Mouse (Mus musculus) cerebellum, postnatal 25 days (tissue): ENCODE results near the gene 1700113H08Rik.
A peak's percentile ranks its signal among the peaks of the same experiment; 100 is the strongest.

ENCODE experiments used
- DNase-seq, 2 experiments: peaks; one replicate each; pipeline ENCODE4 v3.0.0; 2021; ENCODE audit warnings: mixed read lengths in 2 of 2

The 1700113H08Rik gene

DNA sequence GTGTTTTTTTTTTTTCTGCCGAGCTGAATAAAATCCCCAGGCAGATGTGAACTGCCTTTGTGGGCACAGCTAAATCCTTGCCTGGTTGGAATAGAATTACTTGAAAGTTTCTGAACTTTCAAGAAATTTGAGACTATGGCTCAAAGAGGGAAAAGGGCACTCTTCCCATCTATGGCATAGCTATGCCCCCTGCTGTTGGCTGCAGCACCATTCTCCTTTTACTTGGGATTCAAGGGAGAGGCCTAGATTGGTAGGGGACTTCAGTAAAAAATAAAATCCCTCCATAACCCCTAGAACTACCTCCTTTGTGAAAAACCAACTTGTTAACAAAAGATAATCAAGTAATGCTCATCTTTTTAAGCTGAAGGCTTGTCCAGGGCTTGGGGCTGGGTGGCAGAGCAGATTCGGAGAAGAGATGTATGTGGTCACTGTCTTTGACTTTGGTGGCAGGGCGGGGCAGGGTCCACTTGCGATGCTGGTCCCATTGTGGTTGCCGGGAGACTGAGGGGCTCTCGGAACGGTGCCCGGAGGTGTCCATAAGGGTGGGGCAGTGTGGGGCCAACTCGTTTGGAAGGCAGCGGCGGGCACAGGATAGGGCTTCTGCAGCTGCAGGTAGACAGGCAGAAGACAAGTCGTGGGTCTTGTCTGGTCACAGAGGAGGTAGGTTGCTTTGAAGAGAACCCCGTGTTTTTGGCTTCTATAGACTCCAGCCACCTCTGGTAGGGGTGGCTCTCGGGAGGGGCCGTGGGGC is at the start of gene 1700113H08Rik:
Gene 1700113H08Rik (plus strand): TSS at position 546 of the 751 bp plus-strand sequence.
- peak in 1 of 2 experiments; percentile 42 for DNase-seq

DNA sequence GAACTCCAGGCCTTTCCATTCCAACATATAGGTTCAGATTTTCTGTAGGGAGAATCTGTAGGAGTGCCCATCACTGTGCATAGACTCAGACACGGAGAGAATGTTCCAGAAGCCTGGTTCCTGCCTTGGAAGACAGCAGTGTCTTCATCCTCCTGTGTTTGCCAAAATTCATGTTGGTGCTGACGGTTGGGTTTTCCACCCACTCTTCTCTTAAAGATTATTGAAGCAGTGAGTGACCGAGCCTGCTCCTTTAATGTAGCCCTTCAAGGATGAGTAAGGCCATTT is 49.7 kb upstream of the 1700113H08Rik start:
- no peak for DNase-seq

DNA sequence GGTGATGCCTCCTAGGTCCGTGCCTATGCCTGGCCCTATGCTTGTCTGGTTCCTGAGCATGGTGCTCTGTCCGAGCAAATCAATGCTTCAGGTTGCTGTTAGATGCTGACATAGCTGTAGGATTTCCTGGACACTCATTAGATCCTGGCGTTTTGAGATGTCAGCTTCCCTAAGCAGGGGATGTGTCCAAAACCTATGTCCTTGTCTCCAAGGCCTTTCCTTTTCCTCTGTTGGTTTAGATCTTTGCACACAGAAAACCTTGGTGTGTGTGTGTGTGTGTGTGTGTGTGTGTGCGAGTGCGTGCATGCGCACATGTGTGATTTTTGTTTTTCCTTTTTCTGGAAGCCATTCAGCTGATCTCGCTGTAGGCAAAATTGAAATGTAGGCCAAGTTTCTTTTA is 45.8 kb upstream of the 1700113H08Rik start:
- DNase-seq, result no peak

GRCm38 (mm10) chr10:87014391-87014965 is 43.4 kb upstream of the 1700113H08Rik start:
- no peak for DNase-seq

- DNase-seq, result no peak
Measured at GRCm38 (mm10) chr10:87015403-87015802, 42.4 kb upstream of the 1700113H08Rik start.

DNA sequence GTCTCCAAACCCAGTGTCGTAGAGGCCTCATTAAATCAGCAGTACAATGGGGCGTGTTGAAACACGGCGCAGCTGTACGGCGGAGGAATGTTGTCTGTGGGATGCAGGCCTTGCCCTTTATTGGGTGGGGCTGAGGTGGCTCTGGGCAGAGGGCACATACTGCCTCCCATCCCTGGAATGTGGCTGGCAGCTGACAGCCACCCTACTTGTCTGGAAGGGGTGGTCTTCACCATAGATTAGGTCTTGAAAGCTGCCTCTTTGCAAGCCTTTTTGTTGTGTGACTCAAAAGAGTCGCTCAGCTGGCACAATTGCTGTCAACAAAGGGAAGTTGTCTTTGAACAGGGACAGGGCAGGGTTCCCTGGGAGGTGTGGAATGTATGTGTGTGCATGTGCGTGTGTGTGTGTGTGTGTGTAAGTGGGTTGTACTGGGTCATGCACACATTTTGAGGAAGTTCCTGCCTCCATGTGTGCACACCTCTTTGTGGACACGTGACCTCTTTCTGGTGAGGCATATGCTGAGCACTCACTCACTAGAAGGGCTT is 41.6 kb upstream of the 1700113H08Rik start:
- no peak for DNase-seq

GRCm38 (mm10) chr10:87018876-87019275 is 39.0 kb upstream of the 1700113H08Rik start:
- DNase-seq, result no peak

DNA sequence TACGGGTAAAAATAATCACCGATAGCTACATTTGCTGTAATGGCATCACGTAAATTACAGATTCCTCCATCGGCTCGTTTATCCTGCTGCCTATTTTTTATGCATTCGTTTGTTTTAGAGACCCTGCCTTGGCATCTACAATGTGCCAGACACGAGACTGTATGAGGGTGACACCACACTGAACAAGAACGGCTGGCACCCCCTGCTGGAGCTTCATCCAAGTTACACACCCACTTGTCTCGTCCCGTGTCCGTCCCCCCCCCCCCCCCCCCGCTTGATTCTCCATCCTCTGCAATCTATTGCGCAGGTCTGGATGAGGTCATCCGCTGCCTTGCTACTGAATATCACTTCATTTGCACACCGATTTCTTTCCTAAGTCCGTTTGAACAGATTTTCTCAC is 37.1 kb upstream of the 1700113H08Rik start:
- DNase-seq, result peak; percentile 48 to 76

GRCm38 (mm10) chr10:87024884-87025283 is 33.0 kb upstream of the 1700113H08Rik start:
- peak; percentile 85 to 91 for DNase-seq

GRCm38 (mm10) chr10:87032768-87033167 is 25.1 kb upstream of the 1700113H08Rik start:
- DNase-seq, result no peak

- DNase-seq, result no peak
Measured at GRCm38 (mm10) chr10:87035866-87036265, 22.0 kb upstream of the 1700113H08Rik start.

GRCm38 (mm10) chr10:87036271-87036703 is 21.6 kb upstream of the 1700113H08Rik start:
- DNase-seq, result peak in 1 of 2 experiments; percentile 4

- no peak for DNase-seq
Measured at GRCm38 (mm10) chr10:87037062-87037461, 20.8 kb upstream of the 1700113H08Rik start.

DNA sequence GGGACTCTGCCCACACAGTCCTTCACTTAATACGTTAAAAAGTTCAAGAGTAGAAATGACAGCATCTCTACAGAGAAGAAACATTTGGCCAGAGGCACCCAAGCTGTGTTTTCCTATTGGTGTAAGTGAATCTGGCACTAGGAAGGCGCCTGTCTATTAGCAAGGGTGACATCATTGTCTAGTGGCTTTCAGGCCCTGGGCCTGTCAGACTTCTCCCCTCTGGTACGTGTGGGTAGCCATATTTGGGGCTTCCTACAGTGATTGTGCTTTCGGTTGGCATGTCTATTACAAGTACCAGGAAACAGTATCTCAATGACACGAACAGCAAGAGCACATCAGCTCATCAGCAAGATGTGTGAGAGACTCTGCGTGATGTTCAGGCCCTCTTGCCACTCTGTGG is 18.5 kb upstream of the 1700113H08Rik start:
- no peak for DNase-seq

GRCm38 (mm10) chr10:87039800-87040199 is 18.0 kb upstream of the 1700113H08Rik start:
- no peak for DNase-seq

DNA sequence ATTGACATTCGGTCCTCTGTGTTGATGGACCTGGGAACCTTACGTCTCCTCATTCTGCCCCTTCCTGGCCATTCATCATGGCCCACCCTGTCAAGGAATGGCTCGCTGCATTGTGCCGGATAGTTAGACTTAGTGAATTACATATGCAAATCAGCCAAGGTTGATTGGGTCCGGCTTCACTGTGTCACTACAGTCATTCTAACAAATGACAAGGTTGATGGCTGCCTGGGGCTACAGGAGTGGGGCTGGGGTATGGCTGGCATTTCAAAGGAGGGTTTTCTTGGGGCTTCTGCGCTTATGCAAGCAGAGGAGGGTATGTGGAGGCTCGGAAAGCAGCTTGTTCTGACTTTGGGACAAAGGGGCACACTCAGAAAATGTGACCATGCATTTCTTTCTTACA is 16.6 kb upstream of the 1700113H08Rik start:
- DNase-seq, result no peak

GRCm38 (mm10) chr10:87045273-87045672 is 12.6 kb upstream of the 1700113H08Rik start:
- DNase-seq, result no peak

GRCm38 (mm10) chr10:87046469-87046868 is 11.4 kb upstream of the 1700113H08Rik start:
- DNase-seq, result no peak

GRCm38 (mm10) chr10:87046931-87047468 is 10.8 kb upstream of the 1700113H08Rik start:
- DNase-seq, result no peak

DNA sequence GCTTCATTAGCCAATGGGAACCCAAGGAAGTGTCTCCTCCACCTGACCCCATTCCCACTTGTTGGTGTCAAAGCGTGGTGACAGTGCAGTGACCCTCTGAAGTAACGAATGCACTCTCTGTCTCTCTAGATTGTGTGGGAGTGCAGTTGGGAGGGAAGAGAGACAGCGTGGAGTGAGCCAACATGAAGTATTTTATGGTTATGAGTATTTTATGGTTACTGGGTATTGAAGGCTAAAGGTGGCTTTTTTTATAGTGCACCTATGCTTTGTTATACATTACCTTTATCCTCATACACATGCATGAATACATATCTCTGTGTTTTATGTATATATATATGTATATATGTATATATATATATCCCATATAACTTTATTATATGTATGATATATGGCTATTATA is 8.7 kb upstream of the 1700113H08Rik start:
- no peak for DNase-seq

GRCm38 (mm10) chr10:87051714-87052113 is 6.1 kb upstream of the 1700113H08Rik start:
- no peak for DNase-seq

DNA sequence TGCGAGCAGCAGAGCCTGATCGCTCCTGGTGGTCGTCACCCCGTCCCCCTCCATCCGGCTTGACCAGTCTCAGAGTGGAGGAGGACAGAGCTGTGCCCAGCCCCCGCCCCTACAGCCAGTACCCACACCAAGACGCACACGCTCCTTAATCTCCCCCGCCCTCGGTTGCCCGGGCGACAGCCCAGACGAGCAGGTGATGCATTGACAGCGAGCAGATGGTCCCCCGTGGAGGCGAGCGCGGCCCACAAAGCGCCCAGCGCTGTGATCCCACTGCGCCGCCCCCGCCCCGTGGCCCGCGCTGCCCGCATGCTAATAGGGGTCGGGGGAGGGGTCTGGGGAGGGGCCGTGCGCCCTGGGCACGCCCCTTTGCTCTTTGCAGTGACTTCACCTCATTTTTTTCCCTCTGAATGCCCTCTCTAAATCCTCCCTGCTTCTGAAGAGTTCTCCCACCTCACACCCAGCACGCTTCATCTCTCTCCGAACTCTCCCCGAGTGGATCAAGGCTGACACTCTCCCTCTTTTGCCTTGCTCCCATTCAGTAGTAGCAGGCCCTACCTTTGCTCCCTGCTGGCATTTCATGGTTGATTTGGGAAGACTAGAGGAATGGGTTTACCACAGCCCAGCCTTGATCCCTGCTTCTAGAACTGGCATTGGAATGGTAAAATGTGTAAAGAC is 543 bp downstream of the 1700113H08Rik start:
- peak; percentile 72 to 83 for DNase-seq

GRCm38 (mm10) chr10:87058926-87059325 is 1.1 kb downstream of the 1700113H08Rik start:
- DNase-seq, result no peak
